Mouse (Mus musculus): Measurements from ENCODE around the gene Ftsj1.

Gene Ftsj1

GRCm38 (mm10) chrX:8219651-8220050, 32.6 kb downstream of the Ftsj1 start:
- in situ Hi-C loops (cut with MboI, MseI): no loop called here

GRCm38 (mm10) chrX:8218114-8218513, 34.1 kb downstream of the Ftsj1 start:
- in situ Hi-C loops (cut with MboI, MseI): no loop called here

DNA sequence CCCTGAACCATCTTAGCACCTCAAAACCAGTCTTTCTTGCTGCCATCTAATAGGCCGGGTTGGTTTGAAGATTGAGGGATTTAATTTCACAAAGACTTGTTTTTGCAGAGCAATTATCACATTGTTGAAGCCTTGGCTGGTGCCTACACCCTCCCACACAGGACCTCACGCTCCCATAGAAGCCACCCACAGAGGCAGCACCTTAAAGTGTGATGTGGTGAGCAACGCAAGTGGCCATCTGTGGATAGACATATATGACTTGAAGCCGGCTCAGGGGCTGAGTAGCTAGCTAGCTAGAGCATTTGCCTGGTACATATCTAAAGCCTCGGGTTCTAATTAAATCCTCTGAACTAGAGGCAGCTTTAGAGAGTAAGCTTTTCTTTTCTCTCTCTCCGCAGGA, 34.8 kb downstream of the Ftsj1 start:
- in situ Hi-C loops (cut with MboI, MseI): no loop called here

DNA sequence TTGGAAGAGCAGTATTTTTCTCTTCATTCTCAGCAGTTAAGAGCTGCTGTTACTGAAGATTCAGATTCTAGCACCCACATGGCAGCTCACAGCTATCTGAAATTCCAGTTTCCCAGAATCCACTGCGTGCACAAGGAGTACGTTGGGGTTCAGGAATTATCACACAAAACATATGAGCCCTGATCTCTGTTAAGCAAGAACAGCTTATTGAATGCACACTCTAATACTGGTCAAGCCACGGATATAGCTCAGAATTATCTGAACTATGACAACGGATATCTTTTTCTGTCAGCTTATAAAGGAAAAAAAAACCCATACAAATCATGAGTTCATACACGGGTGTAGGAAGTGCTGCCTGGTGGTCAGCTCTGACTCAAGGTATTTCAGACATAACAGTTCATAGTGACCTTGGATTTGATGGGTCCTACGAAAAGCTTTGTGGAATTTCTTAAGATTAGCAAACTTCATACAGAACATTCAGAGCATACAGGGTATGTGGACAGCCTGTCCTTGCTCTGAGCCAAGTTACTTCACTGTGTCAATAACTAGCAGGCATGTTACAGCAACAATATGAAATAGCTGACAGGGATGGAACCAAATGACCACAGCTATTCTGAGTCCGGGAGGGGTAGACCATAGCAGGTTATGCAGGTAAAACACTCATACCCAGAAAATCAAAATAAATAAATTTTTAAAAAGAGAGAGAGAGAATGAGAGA, 40.6 kb downstream of the Ftsj1 start:
- in situ Hi-C loops (cut with MboI, MseI): no loop called here

GRCm38 (mm10) chrX:8209720-8210119, 42.5 kb downstream of the Ftsj1 start:
- in situ Hi-C loops (cut with MboI, MseI): no loop called here

GRCm38 (mm10) chrX:8207224-8207623, 45.0 kb downstream of the Ftsj1 start:
- in situ Hi-C loops (cut with MboI, MseI): no loop called here

DNA sequence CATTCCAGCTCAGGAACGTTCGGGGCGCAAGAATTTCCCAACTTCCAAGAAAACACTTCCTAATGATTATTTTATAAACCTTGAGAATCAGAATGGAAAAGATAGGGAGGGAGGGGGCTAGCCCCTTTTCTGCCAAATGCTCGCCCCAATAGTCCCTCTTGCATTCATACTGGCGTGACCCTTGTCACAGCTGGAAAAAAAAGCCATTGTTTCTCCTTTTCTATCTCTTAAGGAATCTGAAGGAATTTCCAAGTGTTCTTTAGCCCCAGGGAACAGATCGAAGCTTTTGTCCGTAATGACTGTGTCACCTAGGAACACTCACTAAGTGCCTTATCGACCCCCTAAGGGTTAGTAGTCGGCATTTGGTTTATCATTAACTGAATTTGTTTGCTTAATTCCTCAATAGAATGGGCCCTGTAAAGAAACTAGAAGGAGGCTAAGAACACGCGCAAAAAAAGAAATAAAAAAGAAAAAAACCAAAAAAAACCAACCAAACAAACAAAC, 45.5 kb downstream of the Ftsj1 start:
- in situ Hi-C loops (cut with MboI, MseI): no loop called here

DNA sequence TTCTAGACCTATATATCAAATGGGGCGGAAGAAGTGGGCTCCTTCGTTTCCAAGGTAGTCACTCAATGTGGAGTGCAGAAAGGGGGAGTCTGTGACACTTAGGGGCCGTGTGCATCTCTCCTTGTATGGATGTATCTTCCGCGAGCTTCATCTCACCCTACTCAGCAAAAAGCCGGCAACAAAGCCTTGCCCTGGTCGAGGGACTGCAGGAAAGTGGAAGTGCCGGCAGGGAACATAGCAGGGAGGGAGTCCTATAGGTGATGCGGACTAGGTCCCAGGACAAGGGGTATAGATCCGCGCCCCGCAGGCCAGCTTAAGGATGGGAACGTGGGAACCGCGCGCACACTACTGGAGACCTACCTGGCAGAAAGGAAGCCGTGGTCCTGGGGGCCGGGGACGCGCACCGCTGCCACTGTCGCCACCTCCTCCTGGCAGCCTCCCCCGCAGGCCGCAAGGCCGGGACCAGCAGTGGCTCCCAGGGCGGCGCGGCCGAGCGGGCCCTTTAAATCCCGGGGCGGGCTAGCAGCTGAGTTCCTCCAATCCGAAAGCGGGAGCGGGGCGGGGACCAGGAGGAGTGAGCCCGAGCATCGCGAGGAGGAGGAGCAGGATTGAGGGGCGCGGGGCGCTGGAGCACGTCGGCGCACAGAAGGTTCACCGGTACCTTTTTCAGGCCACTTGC, 46.1 kb downstream of the Ftsj1 start, which contains the start of gene Porcn:
TSS of gene Porcn (minus strand) at position 511 of the 679 bp plus-strand sequence.
- in situ Hi-C loops (cut with MboI, MseI): no loop called here

DNA sequence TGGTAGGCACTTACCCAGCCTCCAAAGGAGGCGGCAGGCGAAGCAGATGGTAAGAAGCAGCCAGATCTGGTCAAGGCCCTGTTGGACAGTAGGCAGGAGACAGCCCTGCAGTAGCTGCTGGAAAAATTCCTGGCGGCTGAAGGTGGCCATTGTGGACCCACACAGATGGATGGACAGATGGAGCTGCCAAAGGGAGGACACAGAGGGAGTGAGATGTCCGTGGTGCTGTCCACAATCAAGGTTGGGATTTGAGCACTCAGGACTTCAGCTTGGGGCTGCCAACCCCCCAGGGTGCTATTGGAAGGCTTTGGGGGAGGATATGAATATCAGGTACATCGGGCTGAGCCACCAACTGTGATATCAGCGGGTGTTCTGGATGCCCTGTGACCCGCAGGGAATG, 46.7 kb downstream of the Ftsj1 start:
- in situ Hi-C loops (cut with MboI, MseI): no loop called here

- in situ Hi-C loops (cut with MboI, MseI): no loop called here
Observed at GRCm38 (mm10) chrX:8205088-8205487, 47.1 kb downstream of the Ftsj1 start.

DNA sequence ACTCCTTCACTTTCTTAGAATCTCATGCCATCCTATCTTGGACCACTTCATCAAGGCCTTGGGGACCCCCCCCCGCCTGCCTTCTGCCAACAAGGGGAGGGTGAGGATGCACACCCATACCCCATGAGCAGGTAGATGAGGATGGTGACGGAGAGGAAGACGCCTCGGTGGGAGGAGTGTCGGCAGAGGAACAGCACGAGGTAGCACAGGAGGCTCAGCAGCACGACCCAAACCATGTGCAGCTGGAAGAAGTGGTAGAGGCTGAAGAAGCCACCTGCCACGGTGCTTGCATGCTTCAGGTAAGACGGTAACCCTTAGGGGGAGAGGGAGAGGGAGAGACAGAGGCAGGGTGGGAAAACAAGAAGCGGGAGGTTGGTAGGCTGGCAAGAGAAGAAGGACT, 48.1 kb downstream of the Ftsj1 start:
- in situ Hi-C loops (cut with MboI, MseI): no loop called here

DNA sequence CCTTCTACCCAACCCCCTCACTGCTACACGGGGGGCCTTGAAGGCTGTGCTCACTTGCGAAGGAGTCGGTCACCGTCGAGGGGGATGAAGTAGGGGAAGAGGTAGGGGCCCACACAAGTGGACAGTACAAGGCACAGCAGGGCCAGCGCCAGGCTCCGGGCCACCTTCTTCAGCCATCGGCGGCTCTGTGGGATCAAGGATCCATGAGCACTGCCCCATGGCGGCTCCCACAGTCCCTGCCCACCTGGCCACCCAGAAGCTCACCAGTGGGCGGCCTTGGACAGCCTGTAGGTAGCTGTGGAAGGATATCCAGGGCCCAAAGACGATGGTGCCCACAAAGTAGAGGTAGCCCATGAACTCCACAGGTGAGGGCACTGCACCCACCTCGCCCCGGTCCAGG, 49.1 kb downstream of the Ftsj1 start:
- in situ Hi-C loops (cut with MboI, MseI): no loop called here

GRCm38 (mm10) chrX:8193419-8193723, 58.8 kb downstream of the Ftsj1 start, which contains the start of gene Ebp:
Gene Ebp (minus strand): TSS chrX:8193512.
- in situ Hi-C loops (cut with MboI, MseI): loop anchor here (10.0 kb wide), 1 partner anchor 441 kb away; no protein-coding TSS in a partner anchor

- in situ Hi-C loops (cut with MboI, MseI): loop anchor here (10.0 kb wide), 1 partner anchor 442 kb away; no protein-coding TSS in a partner anchor
Observed at GRCm38 (mm10) chrX:8192640-8193418, 59.4 kb downstream of the Ftsj1 start.

GRCm38 (mm10) chrX:8192126-8192639, 60.0 kb downstream of the Ftsj1 start:
- in situ Hi-C loops (cut with MboI, MseI): loop anchor here (10.0 kb wide), 1 partner anchor 443 kb away; no protein-coding TSS in a partner anchor
